Mouse (Mus musculus) forebrain, embryonic 11.5 days (tissue): ENCODE measurements around the gene Rab3c. TPM values are rescaled to one million over a fixed set of nuclear protein-coding genes. Genes with fewer than 3 reads are reported as not detected.

Experiments
- ATAC-seq: fragments of 200-750 bp; cut with Nextera tagmentation; replicated peaks from 2 replicates; pipeline ENCODE4 v1.8.0; 2017; ENCODE audit warnings: moderate TSS enrichment; ENCODE audit not compliant: low FRiP score
- DNase-seq: peaks from one replicate; pipeline ENCODE4 v3.0.0-alpha.2; 2017; ENCODE audit warnings: low spot score
- H3K27ac ChIP-seq: fragments of 300-500 bp; sonication (generic); 2 replicates; pipeline ENCODE4 v1.5.1; 2014; ENCODE audit warnings: low read depth, low read length
- H3K27me3 ChIP-seq: fragments of 300-500 bp; sonication (generic); 2 replicates; pipeline ENCODE4 v1.6.1; 2014; ENCODE audit warnings: mild to moderate bottlenecking, low read length, mixed read lengths; ENCODE audit not compliant: control insufficient read depth, insufficient read depth
- H3K36me3 ChIP-seq: fragments of 300-500 bp; sonication (generic); 2 replicates; pipeline ENCODE4 v1.6.1; 2014; ENCODE audit warnings: mild to moderate bottlenecking, low read length, moderate library complexity, mixed read lengths; ENCODE audit not compliant: control insufficient read depth, insufficient read depth
- H3K4me1 ChIP-seq: fragments of 300-500 bp; sonication (generic); replicated peaks from 2 replicates; pipeline ENCODE4 v1.6.1; 2014; ENCODE audit warnings: low read length, mixed read lengths; ENCODE audit not compliant: control insufficient read depth, insufficient read depth
- H3K4me2 ChIP-seq: fragments of 300-500 bp; sonication (generic); 2 replicates; pipeline ENCODE4 v1.6.1; 2014; ENCODE audit warnings: low read depth, mild to moderate bottlenecking, low read length, moderate library complexity, mixed read lengths; ENCODE audit not compliant: severe bottlenecking
- H3K4me3 ChIP-seq: fragments of 300-500 bp; sonication (generic); 2 replicates; pipeline ENCODE4 v1.5.1; 2014; ENCODE audit warnings: low read depth, low read length
- H3K9ac ChIP-seq: fragments of 300-500 bp; sonication (generic); 2 replicates; pipeline ENCODE4 v1.6.1; 2014; ENCODE audit warnings: low read length
- H3K9me3 ChIP-seq: fragments of 300-500 bp; sonication (generic); 2 replicates; pipeline ENCODE4 v1.6.1; 2016; ENCODE audit warnings: low read length, mixed read lengths; ENCODE audit not compliant: control insufficient read depth
- WGBS: fragments of 180-500 bp; shearing (Covaris S2); extraction: QIAGEN DNeasy Blood & Tissue Kit; methylation state at CpG from one replicate; pipeline ENCODE4 v1.1.7; 2014; 5-methylcytosine and 5-hydroxymethylcytosine counted together
- polyA plus RNA-seq: library from polyadenylated mRNA; unstranded; fragments of >200 nt; fragmentation: Nextera tagmentation; extraction: Ambion mirVana; gene quantifications from 2 replicates; pipeline ENCODE4 v1.2.1, GENCODE M21; 2014

Rab3c gene
- polyA plus RNA-seq, 1 experiment from 2014 or later: 15.5 TPM

GRCm38 (mm10) chr13:110230046-110230445 is 50.8 kb downstream of the Rab3c start:
- ATAC-seq: no peak
- no peak overlapping the region for H3K4me3 ChIP-seq
- WGBS: 93% methylated on average over 4 of the region's 4 CpGs
- H3K4me1 ChIP-seq: no peaks in the 10 kb centered on the region
- H3K9ac ChIP-seq: no peak overlapping the region
- H3K36me3 ChIP-seq: no peaks in the 10 kb centered on the region
- H3K9me3 ChIP-seq: no peaks in the 10 kb centered on the region
- no peak overlapping the region for H3K27ac ChIP-seq
- no peaks in the 10 kb centered on the region for H3K27me3 ChIP-seq
- DNase-seq: no peak
- no peak overlapping the region for H3K4me2 ChIP-seq

DNA sequence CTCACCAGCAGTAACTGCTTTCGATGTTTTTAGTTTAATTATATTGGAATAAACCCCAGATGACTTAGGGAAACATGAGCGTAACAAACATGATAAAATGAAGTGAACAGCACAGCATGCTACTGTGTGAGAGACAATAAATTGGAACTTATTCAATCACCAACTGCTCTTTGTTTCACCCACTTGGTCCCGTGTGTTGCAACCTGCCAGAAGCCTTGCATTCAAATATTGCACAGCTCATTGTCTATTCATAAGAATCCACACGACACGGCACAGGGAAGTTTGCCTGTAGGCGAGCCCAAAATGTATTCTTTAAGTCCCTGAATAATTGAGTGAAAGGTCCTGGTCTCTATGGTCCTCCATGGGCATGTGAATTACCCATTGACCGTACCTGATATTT is 61.6 kb downstream of the Rab3c start:
- H3K4me2 ChIP-seq: no peak overlapping the region
- 70% methylated on average over 7 of the region's 7 CpGs for WGBS
- H3K9ac ChIP-seq: no peak overlapping the region
- no peak for DNase-seq
- H3K9me3 ChIP-seq: no peaks in the 10 kb centered on the region
- H3K36me3 ChIP-seq: no peaks in the 10 kb centered on the region
- no peak overlapping the region for H3K4me3 ChIP-seq
- no peaks in the 10 kb centered on the region for H3K27me3 ChIP-seq
- no peak for ATAC-seq
- H3K27ac ChIP-seq: no peak overlapping the region
- no peaks in the 10 kb centered on the region for H3K4me1 ChIP-seq

DNA sequence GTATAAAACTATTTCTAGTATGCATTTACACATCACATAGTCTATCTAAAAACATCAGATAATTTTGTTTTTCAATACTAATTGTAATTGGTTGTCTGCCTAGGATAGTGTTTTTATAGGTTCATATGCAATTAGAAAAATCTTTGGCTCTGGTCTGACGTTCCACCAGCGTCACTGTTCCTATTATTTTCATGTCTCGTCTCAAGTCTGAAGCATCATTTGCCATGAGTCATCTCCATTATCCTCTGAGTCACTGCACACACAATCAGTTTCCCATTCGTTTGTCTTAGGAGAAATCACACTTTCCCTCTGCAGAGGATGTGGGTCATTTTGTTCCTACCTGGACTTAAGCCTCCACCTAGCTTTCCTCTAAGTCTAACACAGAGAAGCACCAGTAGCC is 62.3 kb downstream of the Rab3c start:
- ATAC-seq: no peak
- Histone ChIP-seq H3K36me3 (no peaks in the 10 kb centered on the region), H3K9me3 (no peaks in the 10 kb centered on the region), H3K27me3 (no peaks in the 10 kb centered on the region), H3K4me2 (no peak overlapping the region), H3K27ac (no peak overlapping the region), H3K9ac (no peak overlapping the region), H3K4me3 (no peak overlapping the region), H3K4me1 (no peaks in the 10 kb centered on the region)
- WGBS: 85% methylated on average over 4 of the region's 4 CpGs
- no peak for DNase-seq

- no peaks in the 10 kb centered on the region for H3K4me1 ChIP-seq
- H3K4me2 ChIP-seq: no peak overlapping the region
- no peak for ATAC-seq
- no peak overlapping the region for H3K4me3 ChIP-seq
- H3K9me3 ChIP-seq: no peaks in the 10 kb centered on the region
- H3K9ac ChIP-seq: no peak overlapping the region
- H3K27me3 ChIP-seq: no peaks in the 10 kb centered on the region
- no peaks in the 10 kb centered on the region for H3K36me3 ChIP-seq
- no peak for DNase-seq
- 89% methylated on average over 8 of the region's 8 CpGs for WGBS
- no peak overlapping the region for H3K27ac ChIP-seq
Observed at GRCm38 (mm10) chr13:110211526-110212075, 69.2 kb downstream of the Rab3c start.

DNA sequence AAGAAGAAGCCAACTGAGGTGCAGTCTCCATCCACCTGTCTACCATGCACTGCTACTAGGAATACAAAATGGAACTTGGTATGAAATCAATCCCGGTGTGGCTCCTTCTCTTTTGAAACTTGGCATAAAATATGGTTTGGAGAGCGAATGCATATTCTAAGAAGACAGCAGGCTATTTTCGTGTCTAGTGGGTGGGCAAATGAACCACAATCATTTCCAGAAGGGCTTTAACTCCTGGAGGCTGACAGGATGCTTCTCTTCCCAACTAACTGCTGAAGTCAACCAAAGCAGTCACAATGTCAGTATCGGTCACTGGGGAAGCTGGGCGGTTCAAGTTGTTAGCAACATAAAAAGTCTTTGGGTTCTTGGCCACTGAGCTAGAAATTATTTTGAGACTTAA is 81.9 kb downstream of the Rab3c start:
- Histone ChIP-seq H3K27me3 (no peaks in the 10 kb centered on the region), H3K4me1 (no peaks in the 10 kb centered on the region), H3K4me2 (no peak overlapping the region), H3K36me3 (no peaks in the 10 kb centered on the region), H3K4me3 (no peak overlapping the region), H3K27ac (no peak overlapping the region), H3K9me3 (no peaks in the 10 kb centered on the region), H3K9ac (no peak overlapping the region)
- WGBS: 92% methylated on average over 5 of the region's 5 CpGs
- ATAC-seq: no peak
- DNase-seq: no peak

- DNase-seq (no peak), ATAC-seq (no peak)
- H3K27me3 ChIP-seq: no peaks in the 10 kb centered on the region
- H3K9ac ChIP-seq: no peak overlapping the region
- no peak overlapping the region for H3K4me3 ChIP-seq
- no peak overlapping the region for H3K4me2 ChIP-seq
- H3K36me3 ChIP-seq: no peaks in the 10 kb centered on the region
- no peaks in the 10 kb centered on the region for H3K9me3 ChIP-seq
- no peak overlapping the region for H3K27ac ChIP-seq
- 63% methylated on average over 1 of the region's 1 CpGs for WGBS
- no peaks in the 10 kb centered on the region for H3K4me1 ChIP-seq
Observed at GRCm38 (mm10) chr13:110190039-110190438, 90.8 kb downstream of the Rab3c start.

DNA sequence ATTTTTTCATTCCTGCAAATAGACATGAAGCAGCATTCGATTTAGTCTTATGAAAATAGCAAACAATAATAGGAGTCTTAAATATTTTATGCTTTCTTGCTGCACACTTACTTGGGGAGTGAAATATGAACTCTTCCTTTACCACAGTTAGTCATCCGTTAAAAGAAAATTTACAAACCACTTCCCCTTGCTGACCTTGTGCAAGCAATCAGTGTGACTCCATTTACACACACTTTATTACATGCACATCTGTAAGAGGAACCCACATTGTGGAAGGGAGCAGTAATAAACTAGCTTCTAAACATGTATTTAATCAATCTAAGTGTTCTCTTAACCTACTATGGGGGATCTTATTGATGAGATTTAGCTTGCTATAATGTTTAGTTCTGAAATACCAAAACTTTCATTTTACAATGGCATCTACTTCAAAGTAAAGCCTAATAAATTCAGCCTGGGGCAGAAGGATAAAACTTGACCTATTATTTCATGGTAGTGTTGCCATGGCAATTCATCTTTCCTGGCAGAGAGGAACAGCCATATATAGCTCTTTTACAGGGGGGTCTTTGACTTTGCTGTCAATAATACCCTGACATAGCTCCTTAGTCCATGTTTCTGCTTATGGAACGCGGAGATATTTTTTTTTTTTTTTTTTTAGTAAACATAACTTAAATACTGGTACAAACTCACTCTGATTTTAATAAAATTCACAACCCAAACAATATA is 95.7 kb downstream of the Rab3c start:
- 79% methylated on average over 4 of the region's 4 CpGs for WGBS
- no peaks in the 10 kb centered on the region for H3K4me1 ChIP-seq
- H3K36me3 ChIP-seq: no peaks in the 10 kb centered on the region
- DNase-seq (no peak), ATAC-seq (no peak)
- no peaks in the 10 kb centered on the region for H3K9me3 ChIP-seq
- no peak overlapping the region for H3K27ac ChIP-seq
- H3K27me3 ChIP-seq: no peaks in the 10 kb centered on the region
- H3K9ac ChIP-seq: no peak overlapping the region
- no peak overlapping the region for H3K4me2 ChIP-seq
- H3K4me3 ChIP-seq: no peak overlapping the region

DNA sequence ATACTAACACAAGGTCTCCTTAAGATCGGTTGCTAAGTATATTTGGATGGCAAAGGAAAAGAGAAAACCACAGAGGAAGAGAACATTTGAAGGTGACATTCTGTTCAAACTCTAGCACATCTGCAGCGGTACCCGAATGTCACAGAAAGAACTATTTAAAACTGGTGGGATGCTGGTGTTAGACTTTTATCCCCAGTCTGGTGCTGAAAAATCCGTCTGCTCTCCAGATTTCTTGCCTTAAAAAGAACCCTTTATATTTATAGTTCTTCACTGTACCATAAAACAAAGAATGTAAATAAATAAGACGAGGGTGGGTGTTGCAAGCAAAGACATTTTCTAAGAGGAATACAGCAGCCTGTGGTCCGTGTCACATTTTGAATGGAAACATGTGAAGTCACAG is 105.1 kb downstream of the Rab3c start:
- DNase-seq (no peak), ATAC-seq (no peak)
- Histone ChIP-seq H3K36me3 (no peaks in the 10 kb centered on the region), H3K9me3 (no peaks in the 10 kb centered on the region), H3K27me3 (no peaks in the 10 kb centered on the region), H3K9ac (no peak overlapping the region), H3K4me3 (no peak overlapping the region), H3K27ac (no peak overlapping the region), H3K4me1 (no peaks in the 10 kb centered on the region), H3K4me2 (no peak overlapping the region)
- WGBS: 89% methylated on average over 6 of the region's 6 CpGs

DNA sequence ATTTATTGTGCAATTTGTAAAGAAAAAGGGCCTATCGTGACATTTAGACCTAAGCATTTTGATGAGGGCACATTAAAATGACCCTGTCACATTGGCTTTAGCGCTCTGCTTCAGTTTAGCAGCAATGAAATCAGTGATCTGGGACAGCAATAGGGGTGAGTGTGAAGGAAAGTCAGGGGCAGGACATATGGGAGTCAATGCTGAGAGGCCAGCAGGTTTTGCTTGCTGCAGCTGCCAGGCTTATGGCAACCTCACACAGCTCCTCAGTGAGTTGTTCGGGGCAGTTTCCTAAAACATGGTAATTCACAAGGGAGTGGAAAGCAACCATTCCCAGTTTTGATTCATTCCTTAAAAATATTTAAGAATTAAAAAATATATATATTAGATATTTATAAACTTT is 111.1 kb downstream of the Rab3c start:
- Histone ChIP-seq H3K4me3 (no peak overlapping the region), H3K27me3 (no peaks in the 10 kb centered on the region), H3K4me1 (0 out of 2 replicates have a peak, but pooled peaks cover 2% of the 10 kb centered on the region), H3K9me3 (no peaks in the 10 kb centered on the region), H3K27ac (no peak overlapping the region), H3K9ac (no peak overlapping the region), H3K4me2 (no peak overlapping the region), H3K36me3 (no peaks in the 10 kb centered on the region)
- DNase-seq (no peak), ATAC-seq (no peak)
- WGBS: 83% methylated on average over 3 of the region's 3 CpGs
